Mouse (Mus musculus) left cerebral cortex, postnatal 10 days (tissue): ENCODE measurements around the gene Cyp4a10. TPM values are rescaled to one million over a fixed set of nuclear protein-coding genes. Genes with fewer than 3 reads are reported as not detected.

ENCODE experiments used
- DNase-seq, 2 experiments: peaks; one replicate each; pipeline ENCODE4 v3.0.0; 2021 to 2022; ENCODE audit warnings: low spot score in 2 of 2, mixed read lengths in 1 of 2; ENCODE audit errors: extremely low spot score in 1 of 2
- intact Hi-C: fragments of 180-260 bp; cut with DNase I; formaldehyde crosslinking; loops from one replicate; pipeline ENCODE4 v1.15.1; 2025
- total RNA-seq, 2 experiments: library from RNA; stranded (reverse); gene quantifications; 2 replicates each; pipeline ENCODE4 v1.2.3; 2021

The Cyp4a10 gene
- total RNA-seq, 2 experiments from 2014 or later: not detected

DNA sequence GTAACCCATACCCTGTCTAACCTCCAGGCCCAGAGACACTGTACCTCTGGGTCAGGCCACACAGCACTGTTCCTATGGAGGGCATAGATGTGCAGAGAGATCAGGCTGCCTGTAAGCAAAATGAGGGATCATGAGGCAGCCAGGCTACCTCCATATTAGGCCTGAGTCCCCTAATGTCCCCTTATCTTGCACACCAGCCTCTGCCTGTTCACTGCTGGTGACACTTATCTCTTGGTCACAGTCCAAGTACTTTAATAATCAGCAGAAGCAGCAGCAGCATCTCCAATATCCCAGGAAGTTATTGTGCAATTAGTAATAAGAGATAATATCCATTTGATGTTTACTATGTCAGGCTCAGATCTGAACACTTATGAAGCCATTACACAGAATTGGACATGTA lies 65.0 kb downstream of the Cyp4a10 start:
- intact Hi-C loops: no loop called here
- DNase-seq: no peak

Other genes starting within 250 kb of the Cyp4a10 start
- gene Cyp4a12a, start 219.2 kb upstream of the Cyp4a10 start, total RNA-seq: not detected
- gene Cyp4a12b, start 106.6 kb upstream of the Cyp4a10 start, total RNA-seq: not detected
- not detected for gene Cyp4a30b, start 65.7 kb upstream of the Cyp4a10 start, total RNA-seq
- not detected for gene Cyp4a14, start 22.1 kb upstream of the Cyp4a10 start, total RNA-seq
- gene Cyp4a31, start 45.4 kb downstream of the Cyp4a10 start, total RNA-seq: not detected
- gene Cyp4a32, start 82.7 kb downstream of the Cyp4a10 start, total RNA-seq: not detected
- 1 to 10 TPM; 2.7 to 2.9 TPM for gene Cyp4b1, start 129.5 kb downstream of the Cyp4a10 start, total RNA-seq
- 10 to 100 TPM; 28.8 to 31.6 TPM for gene Efcab14, start 219.5 kb downstream of the Cyp4a10 start, total RNA-seq